Mouse (Mus musculus) erythroblast, embryonic 14.5 days (primary cell): Measurements from ENCODE around the gene Ndufb4. TPM values are rescaled to one million over a fixed set of nuclear protein-coding genes. Genes with fewer than 3 reads are reported as not detected.

Experiments
- H3K27me3 ChIP-seq: 2 replicates; pipeline ENCODE4 v1.6.1; 2012; ENCODE audit warnings: inconsistent platforms; ENCODE audit not compliant: control insufficient read depth
- H3K36me3 ChIP-seq: 2 replicates; pipeline ENCODE4 v1.6.1; 2012; ENCODE audit warnings: mild to moderate bottlenecking, inconsistent platforms; ENCODE audit not compliant: control insufficient read depth
- H3K4me1 ChIP-seq: 2 replicates; pipeline ENCODE4 v1.6.1; 2012; ENCODE audit warnings: inconsistent platforms; ENCODE audit not compliant: control insufficient read depth
- H3K4me3 ChIP-seq: replicated peaks from 2 replicates; pipeline ENCODE3; 2012; ENCODE audit warnings: moderate library complexity, mild to moderate bottlenecking, inconsistent platforms
- H3K9me3 ChIP-seq: 2 replicates; pipeline ENCODE4 v1.6.1; 2012; ENCODE audit warnings: low read length, inconsistent platforms, mixed read lengths; ENCODE audit not compliant: control insufficient read depth
- GATA1 ChIP-seq: IDR thresholded peaks from 2 replicates; pipeline ENCODE4 v1.6.1; 2012; ENCODE audit warnings: low read length, inconsistent platforms, mixed read lengths
- TAL1 ChIP-seq: IDR thresholded peaks from 3 replicates; pipeline ENCODE4 v1.6.1; 2012; ENCODE audit warnings: low read length, inconsistent platforms, mixed read lengths
- polyA plus RNA-seq: library from polyadenylated mRNA; stranded (reverse); fragments of >175 nt; gene quantifications from 2 replicates; pipeline ENCODE4 v1.2.3, GENCODE M21; 2012

Gene Ndufb4
- polyA plus RNA-seq, 1 experiment: 9.5 TPM

GRCm38 (mm10) chr16:37626388-37626949, 27.8 kb downstream of the Ndufb4 start:
- Histone ChIP-seq H3K4me3 (no peak overlapping the region), H3K9me3 (no peaks in the 10 kb centered on the region), H3K4me1 (no peaks in the 10 kb centered on the region), H3K36me3 (no peaks in the 10 kb centered on the region; the same call in 1 of the 2 replicates), H3K27me3 (no peaks in the 10 kb centered on the region)
- TF ChIP-seq TAL1 (no peak), GATA1 (no peak)

DNA sequence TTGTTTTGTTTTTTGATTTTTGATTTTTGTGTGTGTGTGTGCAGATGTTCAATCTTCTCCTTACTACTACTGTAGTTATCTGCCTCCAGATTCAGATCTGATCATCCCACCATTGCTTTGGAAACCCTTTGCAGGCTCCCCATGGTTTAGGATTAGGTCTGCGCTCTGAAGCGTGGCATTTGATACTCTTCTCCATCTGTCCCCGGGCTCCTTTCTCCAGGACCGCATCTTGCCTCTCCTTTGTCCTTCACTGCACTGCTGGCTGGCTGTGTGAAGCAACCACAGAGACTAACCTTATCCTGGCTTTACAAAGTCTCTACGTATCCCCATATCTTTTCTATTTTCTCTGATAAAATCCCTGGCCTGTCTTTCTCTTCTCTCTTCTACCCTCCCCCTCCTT, 31.3 kb downstream of the Ndufb4 start:
- H3K27me3 ChIP-seq: no peaks in the 10 kb centered on the region
- no peak for TF ChIP-seq GATA1
- TF ChIP-seq TAL1: no peak
- H3K4me3 ChIP-seq: no peak overlapping the region
- H3K9me3 ChIP-seq: no peaks in the 10 kb centered on the region
- no peaks in the 10 kb centered on the region for H3K4me1 ChIP-seq
- no peaks in the 10 kb centered on the region; the same call in 1 of the 2 replicates for H3K36me3 ChIP-seq

- Histone ChIP-seq H3K4me3 (no peak overlapping the region), H3K4me1 (no peaks in the 10 kb centered on the region), H3K36me3 (no peaks in the 10 kb centered on the region; the same call in 1 of the 2 replicates), H3K27me3 (no peaks in the 10 kb centered on the region), H3K9me3 (no peaks in the 10 kb centered on the region)
- TF ChIP-seq TAL1 (no peak), GATA1 (no peak)
Observed at GRCm38 (mm10) chr16:37622403-37622802, 31.9 kb downstream of the Ndufb4 start.

GRCm38 (mm10) chr16:37617695-37618094, 36.6 kb downstream of the Ndufb4 start:
- H3K9me3 ChIP-seq: no peaks in the 10 kb centered on the region

GRCm38 (mm10) chr16:37616104-37616503, 38.1 kb downstream of the Ndufb4 start:
- Histone ChIP-seq H3K36me3 (no peaks in the 10 kb centered on the region; the same call in 1 of the 2 replicates), H3K4me3 (no peak overlapping the region), H3K4me1 (no peaks in the 10 kb centered on the region), H3K9me3 (no peaks in the 10 kb centered on the region), H3K27me3 (no peaks in the 10 kb centered on the region)
- TF ChIP-seq GATA1 (no peak), TAL1 (no peak)

More at GRCm38 (mm10) chr16:37617695-37618094, 36.6 kb downstream of the Ndufb4 start:
- Histone ChIP-seq H3K4me3 (no peak overlapping the region), H3K4me1 (no peaks in the 10 kb centered on the region), H3K36me3 (no peaks in the 10 kb centered on the region; the same call in 1 of the 2 replicates), H3K27me3 (no peaks in the 10 kb centered on the region)
- TF ChIP-seq TAL1 (no peak), GATA1 (no peak)

- no peak overlapping the region for H3K4me3 ChIP-seq
- TF ChIP-seq TAL1: no peak
- TF ChIP-seq GATA1: no peak
- no peaks in the 10 kb centered on the region for H3K27me3 ChIP-seq
- H3K36me3 ChIP-seq: no peaks in the 10 kb centered on the region; the same call in 1 of the 2 replicates
- H3K4me1 ChIP-seq: no peaks in the 10 kb centered on the region
- no peaks in the 10 kb centered on the region for H3K9me3 ChIP-seq
Observed at GRCm38 (mm10) chr16:37615429-37615828, 38.8 kb downstream of the Ndufb4 start.

DNA sequence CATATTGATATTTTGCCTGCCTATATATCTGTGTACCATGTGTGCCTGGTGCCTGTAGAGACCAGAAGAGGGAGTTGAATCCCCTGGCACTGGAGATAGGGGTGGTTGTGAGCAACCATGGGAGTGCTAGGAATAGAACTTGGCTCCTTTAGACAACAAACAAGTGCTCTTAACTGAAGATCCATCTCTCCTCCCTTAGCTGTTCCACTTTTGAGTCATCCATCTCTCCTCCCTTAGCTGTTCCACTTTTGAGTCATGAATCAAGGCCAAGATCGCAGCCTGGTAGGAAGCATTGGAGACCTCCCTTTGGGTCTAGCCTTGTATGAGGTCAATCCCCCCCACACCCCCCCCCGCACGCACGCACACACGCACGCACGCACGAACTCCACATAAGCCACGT, 39.7 kb downstream of the Ndufb4 start:
- TF ChIP-seq GATA1 (no peak), TAL1 (no peak)
- H3K4me1 ChIP-seq: no peaks in the 10 kb centered on the region
- no peaks in the 10 kb centered on the region for H3K27me3 ChIP-seq
- H3K9me3 ChIP-seq: no peaks in the 10 kb centered on the region
- H3K36me3 ChIP-seq: no peaks in the 10 kb centered on the region; the same call in 1 of the 2 replicates
- no peak overlapping the region for H3K4me3 ChIP-seq

DNA sequence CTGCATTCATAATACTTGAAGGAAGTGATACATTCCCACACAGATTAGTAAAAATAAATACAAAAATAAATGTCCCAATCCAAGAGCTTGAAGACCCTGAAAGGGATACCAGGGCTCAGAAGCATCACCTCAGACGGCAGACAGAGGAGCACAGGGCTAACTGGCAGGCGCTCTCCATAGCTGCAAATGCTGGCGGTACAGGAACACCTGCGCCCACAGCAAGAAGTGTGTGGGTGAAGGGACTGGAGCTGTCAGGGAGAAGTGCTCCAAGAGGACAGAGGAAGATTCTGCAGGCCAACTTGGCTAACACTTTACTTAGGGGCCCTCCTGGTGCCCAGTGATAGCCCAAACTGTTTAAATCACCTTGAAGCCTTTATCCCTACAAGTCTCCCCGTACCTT, 42.2 kb downstream of the Ndufb4 start:
- TF ChIP-seq GATA1 (no peak), TAL1 (no peak)
- Histone ChIP-seq H3K4me3 (no peak overlapping the region), H3K36me3 (no peaks in the 10 kb centered on the region; the same call in 1 of the 2 replicates), H3K27me3 (no peaks in the 10 kb centered on the region), H3K9me3 (no peaks in the 10 kb centered on the region), H3K4me1 (no peaks in the 10 kb centered on the region)

DNA sequence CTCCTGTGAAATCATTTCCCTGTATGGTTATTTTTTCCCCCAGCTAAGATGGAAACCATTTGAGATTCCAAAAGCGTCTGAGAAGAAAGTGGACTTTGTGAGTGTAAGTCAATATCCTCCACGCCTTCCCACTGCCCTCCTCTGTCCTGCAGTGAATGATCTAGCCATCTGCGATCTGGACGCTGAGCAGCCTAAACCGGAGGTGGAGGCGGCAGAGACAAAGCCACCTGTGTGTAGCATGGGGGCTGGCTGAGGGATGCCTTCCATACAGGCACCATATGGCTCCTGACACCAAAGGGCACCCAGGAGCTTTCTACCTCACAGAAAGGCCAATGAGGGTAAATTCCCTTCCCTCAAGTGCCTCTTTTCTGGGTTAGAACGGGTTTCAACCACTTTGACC, 43.2 kb downstream of the Ndufb4 start:
- Histone ChIP-seq H3K4me1 (no peaks in the 10 kb centered on the region), H3K27me3 (no peaks in the 10 kb centered on the region), H3K4me3 (no peak overlapping the region), H3K9me3 (no peaks in the 10 kb centered on the region), H3K36me3 (no peaks in the 10 kb centered on the region; the same call in 1 of the 2 replicates)
- TF ChIP-seq TAL1 (no peak), GATA1 (no peak)

DNA sequence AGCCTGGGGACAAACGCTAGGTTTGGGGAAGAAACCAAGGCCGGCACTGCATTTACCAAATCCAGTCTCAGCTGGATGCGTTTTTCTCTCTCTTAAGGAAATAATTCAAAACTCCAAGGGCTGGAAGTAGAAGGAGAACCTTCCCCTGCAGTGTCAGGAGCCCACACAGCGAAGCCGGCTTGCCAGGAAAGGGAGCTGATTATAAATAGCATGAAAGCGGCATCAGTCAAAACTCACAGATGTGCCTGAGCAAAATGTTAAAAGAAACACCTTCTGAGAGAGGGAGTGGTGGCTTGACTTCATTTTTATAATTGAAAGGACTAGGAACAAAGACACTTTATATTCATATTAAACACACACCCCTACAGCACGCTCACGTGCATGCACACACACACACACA, 43.9 kb downstream of the Ndufb4 start:
- Histone ChIP-seq H3K4me1 (no peaks in the 10 kb centered on the region), H3K36me3 (no peaks in the 10 kb centered on the region; the same call in 1 of the 2 replicates), H3K27me3 (no peaks in the 10 kb centered on the region), H3K9me3 (no peaks in the 10 kb centered on the region), H3K4me3 (no peak overlapping the region)
- no peak for TF ChIP-seq GATA1
- TF ChIP-seq TAL1: no peak
